Mouse (Mus musculus): ENCODE results near the gene F11r. TPM values are rescaled to one million over a fixed set of nuclear protein-coding genes. Genes with fewer than 3 reads are reported as not detected.

Gene F11r
- polyA plus RNA-seq, 1 experiment from 2014 or later = 115 TPM

GRCm38 (mm10) chr1:171503592-171504291, 66.4 kb downstream of the F11r start:
- H3K27ac ChIP-seq = peak overlapping the region; percentile 97
- ATAC-seq (ENCODE audit: borderline replicate concordance, extremely low read depth, low FRiP score, low TSS enrichment) = peak; percentile 65
- H3K4me2 ChIP-seq = peak overlapping the region; percentile 78
- under 1% methylated on average over 53 of the region's 53 CpGs for WGBS
- peak overlapping the region; percentile 81 for H3K9ac ChIP-seq
- peaks cover 13% of the 10 kb centered on the region for H3K4me1 ChIP-seq
- no peaks in the 10 kb centered on the region for H3K27me3 ChIP-seq
- peak overlapping the region; percentile 69 for H3K4me3 ChIP-seq
- H3K9me3 ChIP-seq = no peaks in the 10 kb centered on the region
- H3K36me3 ChIP-seq = no peaks in the 10 kb centered on the region

DNA sequence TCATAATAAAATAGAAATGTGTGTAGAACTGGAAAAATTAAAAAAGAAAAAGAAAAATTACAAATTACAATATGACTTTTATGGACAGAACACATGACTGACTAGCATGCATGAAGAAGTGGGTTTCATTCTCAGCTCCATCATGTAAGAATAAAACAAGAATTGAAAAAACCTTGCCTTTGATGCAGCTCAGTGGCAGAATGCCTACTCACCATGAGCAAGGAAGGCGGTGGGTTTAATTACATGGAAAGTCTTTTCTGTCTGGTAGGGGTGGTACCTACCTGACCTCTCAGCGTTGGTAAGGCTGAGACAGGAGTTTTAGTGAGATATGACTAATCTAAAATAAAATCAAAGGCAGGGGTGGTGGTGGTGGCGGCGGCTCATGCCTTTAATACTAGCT, 67.3 kb downstream of the F11r start:
- Histone ChIP-seq H3K9ac (no peak overlapping the region), H3K27ac (no peak overlapping the region), H3K4me1 (peaks cover 13% of the 10 kb centered on the region), H3K36me3 (no peaks in the 10 kb centered on the region), H3K4me3 (peak overlapping the region; percentile 8; the same call in 1 of the 2 replicates), H3K4me2 (peak overlapping the region; percentile 78; the same call in 1 of the 2 replicates), H3K27me3 (no peaks in the 10 kb centered on the region), H3K9me3 (no peaks in the 10 kb centered on the region)
- WGBS = 68% methylated on average over 4 of the region's 4 CpGs
- no peak for ATAC-seq (ENCODE audit: borderline replicate concordance, extremely low read depth, low FRiP score, low TSS enrichment)

DNA sequence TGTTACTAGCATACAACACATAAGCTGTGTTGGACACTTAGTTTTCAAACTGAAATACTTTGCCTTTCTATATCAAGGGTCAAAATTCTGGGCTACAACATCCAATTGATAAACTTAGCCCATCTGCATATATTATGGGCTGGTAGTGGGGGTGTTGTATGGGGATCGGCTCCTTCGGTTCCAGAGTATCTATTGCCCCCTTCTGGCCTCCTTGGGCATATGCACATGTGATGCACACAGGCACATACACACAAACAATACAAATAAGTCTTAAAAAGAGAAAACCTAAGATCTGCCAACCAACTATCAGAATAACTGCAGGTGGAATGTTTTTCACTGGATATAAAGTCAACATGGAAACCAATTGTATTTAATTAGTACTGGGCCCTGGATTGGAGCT, 75.9 kb downstream of the F11r start:
- WGBS = 95% methylated on average over 2 of the region's 2 CpGs

DNA sequence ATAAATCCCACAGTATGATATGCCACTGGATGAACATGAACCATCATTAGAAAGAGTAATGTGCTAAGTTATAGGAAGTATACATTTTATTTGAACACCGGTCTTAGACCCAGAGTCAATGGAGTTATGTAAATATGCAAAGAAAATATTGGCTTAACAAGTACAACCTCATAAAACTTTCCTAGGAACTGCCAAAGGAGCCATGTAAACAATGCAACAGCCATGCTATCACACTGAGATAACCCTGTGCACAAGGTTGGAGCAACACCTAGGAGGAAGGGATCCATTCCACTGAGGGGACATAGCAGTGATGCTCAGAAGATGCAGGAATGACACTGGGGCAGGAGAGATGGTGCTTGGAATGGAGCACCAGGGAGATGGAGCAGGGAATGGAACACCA, 76.4 kb downstream of the F11r start:
- Histone ChIP-seq H3K4me1 (no peaks in the 10 kb centered on the region), H3K4me2 (no peak overlapping the region), H3K9me3 (no peaks in the 10 kb centered on the region), H3K4me3 (no peak overlapping the region), H3K27ac (no peak overlapping the region), H3K9ac (no peak overlapping the region), H3K27me3 (no peaks in the 10 kb centered on the region), H3K36me3 (no peaks in the 10 kb centered on the region)
- ATAC-seq (ENCODE audit: borderline replicate concordance, extremely low read depth, low FRiP score, low TSS enrichment) = no peak
- 68% methylated on average over 1 of the region's 1 CpGs for WGBS

More for the DNA sequence above, 75.9 kb downstream of the F11r start:
- no peaks in the 10 kb centered on the region for H3K27me3 ChIP-seq
- no peak overlapping the region for H3K27ac ChIP-seq
- H3K36me3 ChIP-seq = no peaks in the 10 kb centered on the region
- no peak overlapping the region for H3K4me3 ChIP-seq
- no peaks in the 10 kb centered on the region for H3K9me3 ChIP-seq
- H3K4me2 ChIP-seq = no peak overlapping the region
- no peak for ATAC-seq (ENCODE audit: borderline replicate concordance, extremely low read depth, low FRiP score, low TSS enrichment)
- H3K4me1 ChIP-seq = no peaks in the 10 kb centered on the region
- H3K9ac ChIP-seq = no peak overlapping the region

Other genes with a start within 250 kb of the F11r start
- gene Pcp4l1, start 241.3 kb upstream of the F11r start, polyA plus RNA-seq (2015; fragmentation: Nextera tagmentation; extraction: Ambion mirVana) = 5.0 and 5.9 TPM in 2 replicates
- gene Nr1i3, start 223.6 kb upstream of the F11r start, polyA plus RNA-seq (2015; fragmentation: Nextera tagmentation; extraction: Ambion mirVana) = 0.20 and 0.33 TPM in 2 replicates
- gene Tomm40l, start 215.0 kb upstream of the F11r start, polyA plus RNA-seq (2015; fragmentation: Nextera tagmentation; extraction: Ambion mirVana) = 34.9 and 35.4 TPM in 2 replicates
- gene Apoa2, start 212.5 kb upstream of the F11r start, polyA plus RNA-seq (2015; fragmentation: Nextera tagmentation; extraction: Ambion mirVana) = 9.5 and 38.1 TPM in 2 replicates
- gene Fcer1g, start 203.2 kb upstream of the F11r start, polyA plus RNA-seq (2015; fragmentation: Nextera tagmentation; extraction: Ambion mirVana) = 46.3 and 46.7 TPM in 2 replicates
- 7.4 and 9.6 TPM in 2 replicates for gene Adamts4, start 187.1 kb upstream of the F11r start, polyA plus RNA-seq (2015; fragmentation: Nextera tagmentation; extraction: Ambion mirVana)
- 241 and 266 TPM in 2 replicates for gene Ndufs2, start 186.1 kb upstream of the F11r start, polyA plus RNA-seq (2015; fragmentation: Nextera tagmentation; extraction: Ambion mirVana)
- 81.2 and 87.2 TPM in 2 replicates for gene B4galt3, start 167.2 kb upstream of the F11r start, polyA plus RNA-seq (2015; fragmentation: Nextera tagmentation; extraction: Ambion mirVana)
- 49.3 and 50.6 TPM in 2 replicates for gene Ppox, start 156.3 kb upstream of the F11r start, polyA plus RNA-seq (2015; fragmentation: Nextera tagmentation; extraction: Ambion mirVana)
- 84.4 and 89.7 TPM in 2 replicates for gene Usp21, start 149.5 kb upstream of the F11r start, polyA plus RNA-seq (2015; fragmentation: Nextera tagmentation; extraction: Ambion mirVana)
- 105 and 109 TPM in 2 replicates for gene Ufc1, start 142.5 kb upstream of the F11r start, polyA plus RNA-seq (2015; fragmentation: Nextera tagmentation; extraction: Ambion mirVana)
- 49.5 and 50.5 TPM in 2 replicates for gene Dedd, start 108.4 kb upstream of the F11r start, polyA plus RNA-seq (2015; fragmentation: Nextera tagmentation; extraction: Ambion mirVana)
- 38.3 and 42.6 TPM in 2 replicates for gene Nit1, start 91.9 kb upstream of the F11r start, polyA plus RNA-seq (2015; fragmentation: Nextera tagmentation; extraction: Ambion mirVana)
- 83.8 and 91.3 TPM in 2 replicates for gene Pfdn2, start 91.9 kb upstream of the F11r start, polyA plus RNA-seq (2015; fragmentation: Nextera tagmentation; extraction: Ambion mirVana)
- gene Klhdc9, start 76.7 kb upstream of the F11r start, polyA plus RNA-seq (2015; fragmentation: Nextera tagmentation; extraction: Ambion mirVana) = 2.1 and 2.6 TPM in 2 replicates
- gene Nectin4, start 67.4 kb upstream of the F11r start, polyA plus RNA-seq (2015; fragmentation: Nextera tagmentation; extraction: Ambion mirVana) = 5.1 and 7.3 TPM in 2 replicates
- gene Arhgap30, start 48.6 kb upstream of the F11r start, polyA plus RNA-seq (2015; fragmentation: Nextera tagmentation; extraction: Ambion mirVana) = 2.2 and 3.4 TPM in 2 replicates
- gene Usf1, start 26.2 kb upstream of the F11r start, polyA plus RNA-seq (2015; fragmentation: Nextera tagmentation; extraction: Ambion mirVana) = 72.9 and 85.7 TPM in 2 replicates
- 6.4 and 7.5 TPM in 2 replicates for gene Tstd1, start 18.7 kb upstream of the F11r start, polyA plus RNA-seq (2015; fragmentation: Nextera tagmentation; extraction: Ambion mirVana)
- gene Alyref2, start 65.9 kb downstream of the F11r start, polyA plus RNA-seq (2015; fragmentation: Nextera tagmentation; extraction: Ambion mirVana) = 12.8 and 13.0 TPM in 2 replicates
- gene Itln1, start 97.8 kb downstream of the F11r start, polyA plus RNA-seq (2015; fragmentation: Nextera tagmentation; extraction: Ambion mirVana) = not detected in 2 replicates
- gene Cd244a, start 121.7 kb downstream of the F11r start, polyA plus RNA-seq (2015; fragmentation: Nextera tagmentation; extraction: Ambion mirVana) = 0.43 and 0.57 TPM in 2 replicates
- gene Ly9, start 169.9 kb downstream of the F11r start, polyA plus RNA-seq (2015; fragmentation: Nextera tagmentation; extraction: Ambion mirVana) = 0.36 and 0.86 TPM in 2 replicates
- gene Slamf7, start 215.5 kb downstream of the F11r start, polyA plus RNA-seq (2015; fragmentation: Nextera tagmentation; extraction: Ambion mirVana) = 0.19 and 0.29 TPM in 2 replicates
- gene Cd48, start 244.5 kb downstream of the F11r start, polyA plus RNA-seq (2015; fragmentation: Nextera tagmentation; extraction: Ambion mirVana) = 2.9 and 5.1 TPM in 2 replicates